19 mouse cellular contexts compared by ENCODE assay signal in the genomic region with DNA sequence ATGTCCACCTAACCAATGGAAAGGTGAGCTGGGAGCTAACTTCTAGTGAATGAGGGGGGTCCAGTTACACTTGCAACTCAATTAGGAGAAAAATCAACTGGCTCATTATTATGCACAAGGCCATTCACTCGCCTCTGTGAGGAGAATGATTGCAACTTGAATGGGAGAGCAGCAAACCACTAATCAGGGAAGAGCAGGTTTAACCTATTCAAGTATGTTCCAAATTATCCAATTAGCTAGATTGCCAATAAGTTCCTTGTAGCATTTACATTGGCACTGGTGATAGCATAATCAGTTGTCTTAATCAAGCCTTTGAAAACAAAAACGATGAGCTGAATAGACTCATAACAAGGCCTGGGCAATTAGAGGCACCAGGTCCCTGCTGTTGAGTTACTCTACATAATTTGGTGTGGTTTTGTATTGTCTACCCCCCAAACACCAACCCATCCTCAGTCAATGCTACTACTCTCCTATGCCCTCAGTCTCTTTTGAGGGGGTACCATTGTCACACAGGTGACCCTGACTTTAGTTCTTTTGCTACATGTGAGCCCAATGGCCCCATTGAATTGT.
A peak's percentile ranks its signal among the peaks of the same experiment; 100 is the strongest.
DNase-seq lines count a peak whose midpoint lies in the region; ATAC-seq and TF ChIP-seq lines count a peak whose summit lies in the region.
"Had no signal": no experiment of that assay in that cellular context is flagged by ENCODE, and none has a peak within 500 bp of the region (broad histone marks: within the 10 kb centered on the region; RNA-seq: fewer than 3 reads in every experiment).

No protein-coding gene starts in this region.

- ATAC-seq in forebrain, embryonic 15.5 days (replicated peaks), result peak; percentile 73
- ATAC-seq in intestine, embryonic 16.5 days, result no peak
- ATAC-seq in hindbrain, embryonic 16.5 days, result no peak
- ATAC-seq: inflammation-experienced regulatory T-cells, adult 6 months had no signal

- no peak for TF ChIP-seq CTCF in brain, embryonic 14.5 days (IDR thresholded peaks at IDR 0.05; ENCODE audit: borderline replicate concordance, extremely low read depth, insufficient read depth, insufficient read length)

- H3K4me3 ChIP-seq in forebrain, embryonic 15.5 days, result no peak overlapping the region
- no peak overlapping the region for H3K4me3 ChIP-seq in intestine, embryonic 16.5 days (ENCODE audit: low read length)
- no peak overlapping the region for H3K4me3 ChIP-seq in hindbrain, embryonic 16.5 days (ENCODE audit: low read length)
- H3K4me3 ChIP-seq: embryonic facial prominence, embryonic 10.5 days; heart, adult 2 months; heart, embryonic 12.5 days; hindbrain, embryonic 10.5 days; hindbrain, embryonic 15.5 days had no signal

- no peak overlapping the region for H3K4me2 ChIP-seq in forebrain, embryonic 15.5 days (replicated peaks)
- H3K4me2 ChIP-seq in intestine, embryonic 16.5 days (ENCODE audit: low read depth, low read length), result no peak overlapping the region
- H3K4me2 ChIP-seq in hindbrain, embryonic 16.5 days (ENCODE audit: low read length), result no peak overlapping the region
- H3K4me2 ChIP-seq: heart, embryonic 12.5 days; hindbrain, embryonic 15.5 days had no signal

- H3K27me3 ChIP-seq in forebrain, embryonic 15.5 days, result no peaks in the 10 kb centered on the region
- no peaks in the 10 kb centered on the region for H3K27me3 ChIP-seq in intestine, embryonic 16.5 days (replicated peaks; ENCODE audit: control insufficient read depth, insufficient read depth, low read length)
- no peaks in the 10 kb centered on the region for H3K27me3 ChIP-seq in hindbrain, embryonic 16.5 days (replicated peaks; ENCODE audit: control insufficient read depth, insufficient read depth, low read length)
- H3K27me3 ChIP-seq: heart, embryonic 12.5 days; hindbrain, embryonic 15.5 days had no signal

- DNase-seq in retina, postnatal 1 day, result peak; percentile 41
- DNase-seq in retina, embryonic 14.5 days (ENCODE audit: low spot score), result no peak
- DNase-seq in brain, embryonic 14.5 days (ENCODE audit: low read depth), result peak; percentile 85
- DNase-seq in urinary bladder, adult 18-20 months (ENCODE audit: low spot score in 2 of 2), result no peak
- DNase-seq: adrenal gland, postnatal 14 days; cerebellum, adult 18-20 months; cerebellum, adult 9-11 months; cerebellum, postnatal 36 days; gastrocnemius, postnatal 14 days; heart, adult 2 months; kidney, adult 18-20 months had no signal

- H3K36me3 ChIP-seq in forebrain, embryonic 15.5 days, result no peaks in the 10 kb centered on the region
- no peaks in the 10 kb centered on the region for H3K36me3 ChIP-seq in intestine, embryonic 16.5 days (ENCODE audit: control insufficient read depth, insufficient read depth, low read length)
- H3K36me3 ChIP-seq in hindbrain, embryonic 16.5 days (ENCODE audit: control insufficient read depth, insufficient read depth, low read length), result no peaks in the 10 kb centered on the region
- H3K36me3 ChIP-seq: embryonic facial prominence, embryonic 10.5 days; heart, embryonic 12.5 days; hindbrain, embryonic 10.5 days; hindbrain, embryonic 15.5 days had no signal

- WGBS in forebrain, embryonic 15.5 days, result 10% methylated on average over 2 of the region's 2 CpGs
- 81% methylated on average over 2 of the region's 2 CpGs for WGBS in intestine, embryonic 16.5 days
- WGBS in hindbrain, embryonic 16.5 days, result 37% methylated on average over 2 of the region's 2 CpGs

- no peak overlapping the region for H3K27ac ChIP-seq in forebrain, embryonic 15.5 days (replicated peaks)
- no peak overlapping the region for H3K27ac ChIP-seq in intestine, embryonic 16.5 days (ENCODE audit: low read length)
- H3K27ac ChIP-seq in hindbrain, embryonic 16.5 days (ENCODE audit: low read depth, low read length), result no peak overlapping the region
- H3K27ac ChIP-seq: embryonic facial prominence, embryonic 10.5 days; heart, adult 2 months; hindbrain, embryonic 10.5 days; hindbrain, embryonic 15.5 days had no signal

- H3K4me1 ChIP-seq in forebrain, embryonic 15.5 days, result 0 out of 2 replicates have a peak, but pooled peaks cover 3% of the 10 kb centered on the region
- H3K4me1 ChIP-seq in intestine, embryonic 16.5 days (ENCODE audit: control insufficient read depth, insufficient read depth, low read length), result no peaks in the 10 kb centered on the region
- H3K4me1 ChIP-seq in hindbrain, embryonic 16.5 days (ENCODE audit: control insufficient read depth, insufficient read depth, low read depth, low read length), result no peaks in the 10 kb centered on the region
- H3K4me1 ChIP-seq: embryonic facial prominence, embryonic 10.5 days; heart, embryonic 12.5 days; hindbrain, embryonic 10.5 days; hindbrain, embryonic 15.5 days had no signal

- no peak for TF ChIP-seq POLR2A in brain, embryonic 14.5 days (IDR thresholded peaks at IDR 0.05; ENCODE audit: borderline replicate concordance, extremely low read depth, insufficient read depth, insufficient read length, poor library complexity, severe bottlenecking)

- H3K9ac ChIP-seq in forebrain, embryonic 15.5 days (replicated peaks), result no peak overlapping the region
- H3K9ac ChIP-seq in intestine, embryonic 16.5 days (ENCODE audit: low read depth, low read length), result no peak overlapping the region
- H3K9ac ChIP-seq in hindbrain, embryonic 16.5 days (ENCODE audit: low read depth, low read length), result no peak overlapping the region
- H3K9ac ChIP-seq: heart, embryonic 12.5 days; hindbrain, embryonic 15.5 days had no signal

- H3K9me3 ChIP-seq in forebrain, embryonic 15.5 days, result no peaks in the 10 kb centered on the region
- H3K9me3 ChIP-seq in intestine, embryonic 16.5 days (ENCODE audit: control insufficient read depth, low read length), result no peaks in the 10 kb centered on the region
- H3K9me3 ChIP-seq in hindbrain, embryonic 16.5 days (ENCODE audit: control insufficient read depth, low read length), result no peaks in the 10 kb centered on the region
- H3K9me3 ChIP-seq: embryonic facial prominence, embryonic 10.5 days; heart, embryonic 12.5 days; hindbrain, embryonic 10.5 days; hindbrain, embryonic 15.5 days had no signal

Comparison
In these comparisons a context has a peak if more than half of its experiments do, and no peak if none do; other contexts are left out.
1. DNase-seq: peak in retina, postnatal 1 day (single experiment) and brain, embryonic 14.5 days (single experiment); none in retina, embryonic 14.5 days (single experiment) and urinary bladder, adult 18-20 months (0 of 2).